Mouse (Mus musculus) midbrain, postnatal 0 days (tissue): ENCODE results near the gene Apom. TPM values are rescaled to one million over a fixed set of nuclear protein-coding genes. Genes with fewer than 3 reads are reported as not detected.
A peak's percentile ranks its signal among the peaks of the same experiment; 100 is the strongest.

ENCODE experiments used
- ATAC-seq: fragments of 200-750 bp; cut with Nextera tagmentation; 2 replicates; pipeline ENCODE4 v1.8.0; 2017; ENCODE audit warnings: moderate number of reproducible peaks, mild to moderate bottlenecking, moderate TSS enrichment, moderate library complexity; ENCODE audit not compliant: low FRiP score
- DNase-seq: peaks from one replicate; pipeline ENCODE4 v3.0.0-alpha.2; 2015; ENCODE audit warnings: low spot score
- H3K27ac ChIP-seq: fragments of 300-500 bp; sonication (generic); 2 replicates; pipeline ENCODE4 v1.5.1; 2014; ENCODE audit warnings: low read depth, mild to moderate bottlenecking, low read length, mixed read lengths
- H3K27me3 ChIP-seq: fragments of 300-500 bp; sonication (generic); 2 replicates; pipeline ENCODE4 v1.6.1; 2014; ENCODE audit warnings: low read length, control low read depth, mixed read lengths; ENCODE audit not compliant: insufficient read depth
- H3K36me3 ChIP-seq: fragments of 300-500 bp; sonication (generic); 2 replicates; pipeline ENCODE4 v1.6.1; 2014; ENCODE audit warnings: low read length, control low read depth, mixed read lengths; ENCODE audit not compliant: insufficient read depth
- H3K4me1 ChIP-seq: fragments of 300-500 bp; sonication (generic); 2 replicates; pipeline ENCODE4 v1.6.1; 2014; ENCODE audit warnings: mild to moderate bottlenecking, control low read depth, antibody characterized with exemption, low read length, mixed read lengths; ENCODE audit not compliant: insufficient read depth
- H3K4me2 ChIP-seq: fragments of 300-500 bp; sonication (generic); 2 replicates; pipeline ENCODE4 v1.6.1; 2014; ENCODE audit warnings: low read depth, mild to moderate bottlenecking, low read length, mixed read lengths; ENCODE audit not compliant: poor library complexity, severe bottlenecking
- H3K4me3 ChIP-seq: fragments of 300-500 bp; sonication (generic); 2 replicates; pipeline ENCODE4 v1.5.1; 2014; ENCODE audit warnings: low read depth, mild to moderate bottlenecking, low read length, moderate library complexity
- H3K9ac ChIP-seq: fragments of 300-500 bp; sonication (generic); replicated peaks from 2 replicates; pipeline ENCODE4 v1.6.1; 2014; ENCODE audit warnings: mild to moderate bottlenecking, low read length, moderate library complexity, mixed read lengths; ENCODE audit not compliant: poor library complexity, severe bottlenecking
- H3K9me3 ChIP-seq: fragments of 300-500 bp; sonication (generic); 2 replicates; pipeline ENCODE4 v1.6.1; 2016; ENCODE audit warnings: low read length, control low read depth
- CTCF ChIP-seq: IDR thresholded peaks from 2 replicates; pipeline ENCODE4 v1.5.1; 2016; ENCODE audit warnings: antibody characterized with exemption, mild to moderate bottlenecking
- WGBS: fragments of 180-500 bp; shearing (Covaris S2); extraction: QIAGEN DNeasy Blood & Tissue Kit; methylation state at CpG from one replicate; pipeline ENCODE4 v1.1.7; 2014; 5-methylcytosine and 5-hydroxymethylcytosine counted together
- polyA plus RNA-seq: library from polyadenylated mRNA; unstranded; fragments of >200 nt; fragmentation: Nextera tagmentation; extraction: Ambion mirVana; gene quantifications from 2 replicates; pipeline ENCODE4 v1.2.1, GENCODE M21; 2015
- total RNA-seq: library from RNA; depleted of rRNA; stranded (reverse); fragments of >200 nt; gene quantifications from 2 replicates; pipeline ENCODE4 v1.2.3, GENCODE M21; 2014

Gene Apom
- total and polyA plus RNA-seq, 2 experiments from 2014 or later, result 0.44 TPM; not detected in 1

GRCm38 (mm10) chr17:35162121-35162520 lies 30.3 kb upstream of the Apom start:
- Histone ChIP-seq H3K9ac (peak overlapping the region; percentile 98; the same call in 1 of the 2 replicates), H3K27ac (no peak overlapping the region), H3K27me3 (no peaks in the 10 kb centered on the region), H3K4me1 (peaks cover 11% of the 10 kb centered on the region; the same call in 1 of the 2 replicates), H3K4me2 (peak overlapping the region; percentile 85), H3K4me3 (peak overlapping the region; percentile 87; the same call in 1 of the 2 replicates), H3K36me3 (peaks cover 51% of the 10 kb centered on the region), H3K9me3 (no peaks in the 10 kb centered on the region)
- DNase-seq (no peak), ATAC-seq (no peak)
- TF ChIP-seq CTCF, result no peak
- 54% methylated on average over 14 of the region's 14 CpGs for WGBS

GRCm38 (mm10) chr17:35161421-35161820 lies 29.6 kb upstream of the Apom start:
- Histone ChIP-seq H3K4me3 (no peak overlapping the region; the same call in 1 of the 2 replicates), H3K36me3 (peaks cover 58% of the 10 kb centered on the region), H3K27ac (no peak overlapping the region), H3K9me3 (no peaks in the 10 kb centered on the region), H3K4me2 (no peak overlapping the region), H3K9ac (no peak overlapping the region), H3K4me1 (peaks cover 10% of the 10 kb centered on the region; the same call in 1 of the 2 replicates), H3K27me3 (no peaks in the 10 kb centered on the region)
- WGBS, result 80% methylated on average over 11 of the region's 11 CpGs
- DNase-seq, result no peak
- ATAC-seq, result no peak
- TF ChIP-seq CTCF, result no peak

- H3K27me3 ChIP-seq, result no peaks in the 10 kb centered on the region
- H3K9me3 ChIP-seq, result no peaks in the 10 kb centered on the region
Observed at GRCm38 (mm10) chr17:35159638-35160037, 27.8 kb upstream of the Apom start.

GRCm38 (mm10) chr17:35158850-35159593 lies 27.2 kb upstream of the Apom start:
- Histone ChIP-seq H3K9me3 (no peaks in the 10 kb centered on the region), H3K27me3 (no peaks in the 10 kb centered on the region), H3K4me3 (no peak overlapping the region), H3K36me3 (peaks cover 81% of the 10 kb centered on the region), H3K4me2 (no peak overlapping the region), H3K27ac (no peak overlapping the region), H3K4me1 (peaks cover 8% of the 10 kb centered on the region; the same call in 1 of the 2 replicates), H3K9ac (no peak overlapping the region)
- TF ChIP-seq CTCF, result no peak
- no peak for ATAC-seq
- no peak for DNase-seq
- WGBS, result 95% methylated on average over 16 of the region's 16 CpGs

More at GRCm38 (mm10) chr17:35159638-35160037, 27.8 kb upstream of the Apom start:
- TF ChIP-seq CTCF, result no peak
- H3K4me1 ChIP-seq, result peaks cover 8% of the 10 kb centered on the region; the same call in 1 of the 2 replicates
- H3K4me2 ChIP-seq, result no peak overlapping the region
- no peak for ATAC-seq
- no peak overlapping the region for H3K4me3 ChIP-seq
- peaks cover 75% of the 10 kb centered on the region for H3K36me3 ChIP-seq
- DNase-seq, result no peak
- no peak overlapping the region for H3K9ac ChIP-seq
- 82% methylated on average over 7 of the region's 7 CpGs for WGBS
- H3K27ac ChIP-seq, result no peak overlapping the region

GRCm38 (mm10) chr17:35157661-35158175 lies 25.9 kb upstream of the Apom start:
- ATAC-seq, result no peak
- Histone ChIP-seq H3K27ac (no peak overlapping the region), H3K27me3 (no peaks in the 10 kb centered on the region), H3K9ac (no peak overlapping the region), H3K4me2 (no peak overlapping the region), H3K4me1 (peaks cover 5% of the 10 kb centered on the region; the same call in 1 of the 2 replicates), H3K4me3 (no peak overlapping the region), H3K36me3 (peaks cover 94% of the 10 kb centered on the region), H3K9me3 (no peaks in the 10 kb centered on the region)
- no peak for DNase-seq
- no peak for TF ChIP-seq CTCF
- 91% methylated on average over 8 of the region's 8 CpGs for WGBS

DNA sequence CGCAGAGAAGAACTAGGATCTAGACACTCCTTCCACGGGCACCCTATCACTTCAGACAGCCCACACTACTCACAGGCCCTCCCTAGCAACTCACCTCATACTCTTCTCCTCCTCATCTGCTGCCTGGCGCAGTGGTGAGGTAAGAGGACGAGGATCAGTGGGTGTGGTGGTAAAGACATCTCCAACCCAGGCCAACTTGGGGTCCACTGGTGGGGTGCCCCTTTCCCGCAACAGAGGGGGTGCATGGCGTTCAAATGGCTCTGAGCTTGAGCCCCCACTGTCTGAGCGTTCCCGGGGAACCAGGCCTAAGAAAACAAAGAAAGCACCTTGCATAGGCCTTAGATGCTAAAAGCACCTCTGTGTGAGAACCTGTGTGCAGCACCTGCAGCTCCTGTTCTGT lies 25.4 kb upstream of the Apom start:
- Histone ChIP-seq H3K36me3 (peaks cover 99% of the 10 kb centered on the region), H3K4me1 (peaks cover 3% of the 10 kb centered on the region; the same call in 1 of the 2 replicates), H3K9me3 (no peaks in the 10 kb centered on the region), H3K27ac (no peak overlapping the region), H3K4me2 (no peak overlapping the region), H3K9ac (no peak overlapping the region), H3K4me3 (no peak overlapping the region), H3K27me3 (no peaks in the 10 kb centered on the region)
- WGBS, result 94% methylated on average over 8 of the region's 8 CpGs
- no peak for TF ChIP-seq CTCF
- no peak for ATAC-seq
- DNase-seq, result no peak
